Mouse (Mus musculus) spleen, adult 2 months (tissue): ENCODE measurements around the gene Taok3. TPM values are rescaled to one million over a fixed set of nuclear protein-coding genes. Genes with fewer than 3 reads are reported as not detected.

Experiments
- DNase-seq, 2 experiments: peaks; one replicate each; pipeline versions ENCODE4 v3.0.0 to v3.0.0-alpha.2; 2012 to 2021; ENCODE audit warnings: low spot score in 2 of 2, low read depth in 1 of 2
- H3K27ac ChIP-seq: fragments of 200-500 bp; 2 replicates; pipeline ENCODE4 v1.5.1; 2012; ENCODE audit warnings: low read length, inconsistent platforms; ENCODE audit not compliant: insufficient read depth
- H3K27me3 ChIP-seq: fragments of 200-500 bp; 2 replicates; pipeline ENCODE4 v1.6.1; 2012; ENCODE audit warnings: mild to moderate bottlenecking, moderate library complexity, low read length, inconsistent platforms; ENCODE audit not compliant: control insufficient read depth, insufficient read depth
- H3K36me3 ChIP-seq: fragments of 200-500 bp; 2 replicates; pipeline ENCODE4 v1.6.1; 2012; ENCODE audit warnings: mild to moderate bottlenecking, low read length, inconsistent platforms; ENCODE audit not compliant: control insufficient read depth, insufficient read depth
- H3K4me1 ChIP-seq: fragments of 200-500 bp; 2 replicates; pipeline ENCODE4 v1.6.1; 2011; ENCODE audit warnings: inconsistent platforms; ENCODE audit not compliant: control insufficient read depth, insufficient read depth, insufficient read length
- H3K4me3 ChIP-seq: fragments of 200-500 bp; 2 replicates; pipeline ENCODE4 v1.5.1; 2011; ENCODE audit warnings: mild to moderate bottlenecking, inconsistent platforms; ENCODE audit not compliant: insufficient read depth, insufficient read length; ENCODE audit errors: extremely low read depth
- CTCF ChIP-seq: fragments of 200-500 bp; IDR thresholded peaks from 2 replicates; pipeline ENCODE4 v1.5.1; 2011; ENCODE audit warnings: mild to moderate bottlenecking, inconsistent platforms; ENCODE audit not compliant: insufficient read depth, insufficient read length, insufficient replicate concordance; ENCODE audit errors: extremely low read depth
- POLR2A ChIP-seq: fragments of 200-500 bp; IDR thresholded peaks from 2 replicates; pipeline ENCODE4 v1.6.1; 2011; ENCODE audit warnings: low read depth, low read length, inconsistent platforms
- WGBS: fragments of 180-500 bp; shearing (Covaris S2); methylation state at CpG from one replicate; pipeline ENCODE4 v1.1.7; 2018; 5-methylcytosine and 5-hydroxymethylcytosine counted together
- polyA plus RNA-seq: library from polyadenylated mRNA; depleted of rRNA; stranded (reverse); fragments of >200 nt; gene quantifications from 2 replicates; pipeline ENCODE4 v1.2.3, GENCODE M21; 2012

Gene Taok3
- polyA plus RNA-seq, 1 experiment = 18.4 TPM

- TF ChIP-seq POLR2A = no peak
- no peak for TF ChIP-seq CTCF
- H3K4me1 ChIP-seq = no peaks in the 10 kb centered on the region
- 89% methylated on average over 6 of the region's 6 CpGs for WGBS
- no peak for DNase-seq
- H3K27ac ChIP-seq = no peak overlapping the region
- H3K36me3 ChIP-seq = peaks cover 30% of the 10 kb centered on the region
- no peak overlapping the region for H3K4me3 ChIP-seq
- no peaks in the 10 kb centered on the region for H3K27me3 ChIP-seq
Measured at GRCm38 (mm10) chr5:117192061-117192460, 72.1 kb downstream of the Taok3 start.

- DNase-seq = no peak
- Histone ChIP-seq H3K4me3 (no peak overlapping the region), H3K4me1 (no peaks in the 10 kb centered on the region), H3K36me3 (peaks cover 40% of the 10 kb centered on the region), H3K27me3 (no peaks in the 10 kb centered on the region), H3K27ac (no peak overlapping the region)
- TF ChIP-seq CTCF = no peak
- no peak for TF ChIP-seq POLR2A
- 93% methylated on average over 7 of the region's 7 CpGs for WGBS
Measured at GRCm38 (mm10) chr5:117193748-117194147, 73.8 kb downstream of the Taok3 start.

GRCm38 (mm10) chr5:117194672-117195071 is 74.7 kb downstream of the Taok3 start:
- no peak overlapping the region for H3K4me3 ChIP-seq
- TF ChIP-seq CTCF = no peak
- TF ChIP-seq POLR2A = no peak
- no peak for DNase-seq
- H3K27ac ChIP-seq = no peak overlapping the region
- 98% methylated on average over 5 of the region's 5 CpGs for WGBS
- peaks cover 45% of the 10 kb centered on the region for H3K36me3 ChIP-seq
- no peaks in the 10 kb centered on the region for H3K4me1 ChIP-seq
- no peaks in the 10 kb centered on the region for H3K27me3 ChIP-seq

- 96% methylated on average over 7 of the region's 7 CpGs for WGBS
- Histone ChIP-seq H3K27ac (no peak overlapping the region), H3K4me3 (no peak overlapping the region), H3K27me3 (no peaks in the 10 kb centered on the region), H3K4me1 (no peaks in the 10 kb centered on the region), H3K36me3 (peaks cover 59% of the 10 kb centered on the region)
- no peak for TF ChIP-seq POLR2A
- no peak for TF ChIP-seq CTCF
- DNase-seq = no peak
Measured at GRCm38 (mm10) chr5:117196551-117196950, 76.6 kb downstream of the Taok3 start.

- no peak for DNase-seq
- Histone ChIP-seq H3K4me3 (no peak overlapping the region), H3K27ac (no peak overlapping the region), H3K36me3 (peaks cover 68% of the 10 kb centered on the region), H3K27me3 (no peaks in the 10 kb centered on the region), H3K4me1 (no peaks in the 10 kb centered on the region)
- WGBS = 94% methylated on average over 3 of the region's 3 CpGs
- no peak for TF ChIP-seq CTCF
- no peak for TF ChIP-seq POLR2A
Measured at GRCm38 (mm10) chr5:117198390-117198789, 78.5 kb downstream of the Taok3 start.

GRCm38 (mm10) chr5:117207286-117207685 is 87.4 kb downstream of the Taok3 start:
- WGBS = 96% methylated on average over 16 of the region's 16 CpGs
- TF ChIP-seq POLR2A = no peak
- no peak for TF ChIP-seq CTCF
- no peak overlapping the region for H3K4me3 ChIP-seq
- DNase-seq = no peak
- H3K36me3 ChIP-seq = peaks cover 53% of the 10 kb centered on the region
- H3K4me1 ChIP-seq = no peaks in the 10 kb centered on the region
- no peaks in the 10 kb centered on the region for H3K27me3 ChIP-seq
- no peak overlapping the region for H3K27ac ChIP-seq

GRCm38 (mm10) chr5:117214016-117214415 is 94.1 kb downstream of the Taok3 start:
- no peak for DNase-seq
- no peak overlapping the region for H3K4me3 ChIP-seq
- no peak overlapping the region for H3K27ac ChIP-seq
- WGBS = 97% methylated on average over 4 of the region's 4 CpGs
- no peaks in the 10 kb centered on the region for H3K4me1 ChIP-seq
- no peak for TF ChIP-seq POLR2A
- TF ChIP-seq CTCF = no peak
- H3K36me3 ChIP-seq = peaks cover 20% of the 10 kb centered on the region
- H3K27me3 ChIP-seq = no peaks in the 10 kb centered on the region
